Mouse (Mus musculus) midbrain, embryonic 14.5 days (tissue): Measurements from ENCODE around the gene 7530416G11Rik. TPM values are rescaled to one million over a fixed set of nuclear protein-coding genes. Genes with fewer than 3 reads are reported as not detected.
A peak's percentile ranks its signal among the peaks of the same experiment; 100 is the strongest.

ENCODE experiments used
- ATAC-seq: fragments of 200-750 bp; cut with Nextera tagmentation; 2 replicates; pipeline ENCODE4 v1.8.0; 2017; ENCODE audit warnings: moderate number of reproducible peaks, moderate library complexity; ENCODE audit not compliant: low FRiP score, low TSS enrichment
- DNase-seq: peaks from one replicate; pipeline ENCODE4 v3.0.0-alpha.2; 2015
- H3K27ac ChIP-seq: fragments of 300-500 bp; sonication (generic); replicated peaks from 2 replicates; pipeline ENCODE4 v1.5.1; 2014; ENCODE audit warnings: mild to moderate bottlenecking, low read depth, low read length, moderate library complexity
- H3K27me3 ChIP-seq: fragments of 300-500 bp; sonication (generic); 2 replicates; pipeline ENCODE4 v1.6.1; 2014; ENCODE audit warnings: low read length, control low read depth, mixed read lengths; ENCODE audit not compliant: control insufficient read depth, insufficient read depth
- H3K36me3 ChIP-seq: fragments of 300-500 bp; sonication (generic); 2 replicates; pipeline ENCODE4 v1.6.1; 2014; ENCODE audit warnings: low read length, control low read depth; ENCODE audit not compliant: control insufficient read depth, insufficient read depth
- H3K4me1 ChIP-seq: fragments of 300-500 bp; sonication (generic); 2 replicates; pipeline ENCODE4 v1.6.1; 2014; ENCODE audit warnings: mild to moderate bottlenecking, antibody characterized with exemption, low read length, control low read depth; ENCODE audit not compliant: control insufficient read depth, insufficient read depth
- H3K4me2 ChIP-seq: fragments of 300-500 bp; sonication (generic); 2 replicates; pipeline ENCODE4 v1.6.1; 2014; ENCODE audit warnings: mild to moderate bottlenecking, low read length, moderate library complexity
- H3K4me3 ChIP-seq: fragments of 300-500 bp; sonication (generic); replicated peaks from 2 replicates; pipeline ENCODE4 v1.5.1; 2014; ENCODE audit warnings: low read depth, low read length
- H3K9ac ChIP-seq: fragments of 300-500 bp; sonication (generic); replicated peaks from 2 replicates; pipeline ENCODE4 v1.6.1; 2014; ENCODE audit warnings: mild to moderate bottlenecking, low read length, moderate library complexity
- H3K9me3 ChIP-seq: fragments of 300-500 bp; sonication (generic); 2 replicates; pipeline ENCODE4 v1.6.1; 2016; ENCODE audit warnings: low read length, control low read depth, mixed read lengths; ENCODE audit not compliant: control insufficient read depth
- WGBS: fragments of 180-500 bp; shearing (Covaris S2); extraction: QIAGEN DNeasy Blood & Tissue Kit; methylation state at CpG from one replicate; pipeline ENCODE4 v1.1.7; 2014; 5-methylcytosine and 5-hydroxymethylcytosine counted together
- polyA plus RNA-seq: library from polyadenylated mRNA; unstranded; fragments of >200 nt; fragmentation: Nextera tagmentation; extraction: Ambion mirVana; gene quantifications from 2 replicates; pipeline ENCODE4 v1.2.1, GENCODE M21; 2014

7530416G11Rik gene
- polyA plus RNA-seq, 1 experiment from 2014 or later: not detected

GRCm38 (mm10) chr15:85497548-85497947 is 5.5 kb downstream of the 7530416G11Rik start:
- Histone ChIP-seq H3K4me3 (no peak overlapping the region), H3K4me1 (peaks cover 24% of the 10 kb centered on the region), H3K9ac (no peak overlapping the region), H3K27ac (peak overlapping the region; percentile 63), H3K36me3 (no peaks in the 10 kb centered on the region), H3K27me3 (no peaks in the 10 kb centered on the region), H3K9me3 (no peaks in the 10 kb centered on the region), H3K4me2 (no peak overlapping the region)
- 71% methylated on average over 4 of the region's 4 CpGs for WGBS
- no peak for DNase-seq
- ATAC-seq: peak; percentile 57; the same call in 1 of the 2 replicates

GRCm38 (mm10) chr15:85494163-85494621 is 8.8 kb downstream of the 7530416G11Rik start:
- DNase-seq (peak; percentile 79), ATAC-seq (peak; percentile 34; the same call in 1 of the 2 replicates)
- peak overlapping the region; percentile 15; the same call in 1 of the 2 replicates for H3K27ac ChIP-seq
- H3K9ac ChIP-seq: no peak overlapping the region
- no peak overlapping the region for H3K4me3 ChIP-seq
- H3K27me3 ChIP-seq: no peaks in the 10 kb centered on the region
- no peaks in the 10 kb centered on the region for H3K36me3 ChIP-seq
- H3K9me3 ChIP-seq: no peaks in the 10 kb centered on the region
- H3K4me2 ChIP-seq: no peak overlapping the region
- 4% methylated on average over 11 of the region's 11 CpGs for WGBS
- H3K4me1 ChIP-seq: peaks cover 30% of the 10 kb centered on the region

GRCm38 (mm10) chr15:85489751-85490150 is 13.3 kb downstream of the 7530416G11Rik start:
- Histone ChIP-seq H3K4me3 (no peak overlapping the region), H3K36me3 (no peaks in the 10 kb centered on the region), H3K4me1 (peaks cover 17% of the 10 kb centered on the region), H3K4me2 (no peak overlapping the region), H3K9me3 (0 out of 2 replicates have a peak, but pooled peaks cover 3% of the 10 kb centered on the region), H3K27ac (no peak overlapping the region), H3K27me3 (no peaks in the 10 kb centered on the region), H3K9ac (no peak overlapping the region)
- no peak for ATAC-seq
- WGBS: 42% methylated on average over 7 of the region's 7 CpGs
- DNase-seq: peak; percentile 37

- Histone ChIP-seq H3K36me3 (no peaks in the 10 kb centered on the region), H3K4me1 (peaks cover 9% of the 10 kb centered on the region), H3K9ac (no peak overlapping the region), H3K4me2 (no peak overlapping the region), H3K4me3 (no peak overlapping the region), H3K9me3 (0 out of 2 replicates have a peak, but pooled peaks cover 3% of the 10 kb centered on the region), H3K27me3 (no peaks in the 10 kb centered on the region), H3K27ac (no peak overlapping the region)
- 79% methylated on average over 10 of the region's 10 CpGs for WGBS
- DNase-seq (no peak), ATAC-seq (no peak)
Observed at GRCm38 (mm10) chr15:85488900-85489299, 14.1 kb downstream of the 7530416G11Rik start.

- Histone ChIP-seq H3K9ac (no peak overlapping the region), H3K4me1 (peaks cover 6% of the 10 kb centered on the region; the same call in 1 of the 2 replicates), H3K9me3 (no peaks in the 10 kb centered on the region), H3K36me3 (no peaks in the 10 kb centered on the region), H3K27ac (no peak overlapping the region; the same call in 1 of the 2 replicates), H3K4me3 (no peak overlapping the region), H3K4me2 (no peak overlapping the region), H3K27me3 (no peaks in the 10 kb centered on the region)
- DNase-seq (peak; percentile 68), ATAC-seq (no peak; the same call in 1 of the 2 replicates)
- 37% methylated on average over 3 of the region's 3 CpGs for WGBS
Observed at GRCm38 (mm10) chr15:85480630-85481029, 22.4 kb downstream of the 7530416G11Rik start.

GRCm38 (mm10) chr15:85479919-85480318 is 23.1 kb downstream of the 7530416G11Rik start:
- Histone ChIP-seq H3K36me3 (no peaks in the 10 kb centered on the region), H3K9me3 (no peaks in the 10 kb centered on the region), H3K27me3 (no peaks in the 10 kb centered on the region), H3K9ac (no peak overlapping the region), H3K4me3 (no peak overlapping the region), H3K4me1 (peaks cover 6% of the 10 kb centered on the region; the same call in 1 of the 2 replicates), H3K4me2 (no peak overlapping the region), H3K27ac (no peak overlapping the region)
- no peak; the same call in 1 of the 2 replicates for ATAC-seq
- DNase-seq: no peak
- WGBS: 76% methylated on average over 5 of the region's 5 CpGs

GRCm38 (mm10) chr15:85479365-85479764 is 23.7 kb downstream of the 7530416G11Rik start:
- Histone ChIP-seq H3K4me2 (no peak overlapping the region), H3K4me1 (peaks cover 6% of the 10 kb centered on the region; the same call in 1 of the 2 replicates), H3K4me3 (no peak overlapping the region), H3K9me3 (no peaks in the 10 kb centered on the region), H3K27ac (no peak overlapping the region), H3K27me3 (no peaks in the 10 kb centered on the region), H3K36me3 (no peaks in the 10 kb centered on the region), H3K9ac (no peak overlapping the region)
- DNase-seq (no peak), ATAC-seq (no peak)
- WGBS: 87% methylated on average over 12 of the region's 12 CpGs

- WGBS: 41% methylated on average over 1 of the region's 1 CpGs
- peaks cover 6% of the 10 kb centered on the region; the same call in 1 of the 2 replicates for H3K4me1 ChIP-seq
- DNase-seq: peak; percentile 62
Observed at GRCm38 (mm10) chr15:85477584-85477983, 25.4 kb downstream of the 7530416G11Rik start.

GRCm38 (mm10) chr15:85474697-85475096 is 28.3 kb downstream of the 7530416G11Rik start:
- Histone ChIP-seq H3K36me3 (peaks cover 14% of the 10 kb centered on the region), H3K9ac (no peak overlapping the region), H3K4me2 (no peak overlapping the region), H3K9me3 (no peaks in the 10 kb centered on the region), H3K4me1 (no peaks in the 10 kb centered on the region), H3K27ac (no peak overlapping the region), H3K4me3 (no peak overlapping the region), H3K27me3 (no peaks in the 10 kb centered on the region)
- no peak for DNase-seq
- WGBS: 79% methylated on average over 3 of the region's 3 CpGs
- ATAC-seq: no peak

More at GRCm38 (mm10) chr15:85477584-85477983, 25.4 kb downstream of the 7530416G11Rik start:
- Histone ChIP-seq H3K27ac (no peak overlapping the region), H3K9me3 (no peaks in the 10 kb centered on the region), H3K9ac (no peak overlapping the region), H3K4me3 (no peak overlapping the region), H3K4me2 (no peak overlapping the region), H3K36me3 (peaks cover 2% of the 10 kb centered on the region; the same call in 1 of the 2 replicates), H3K27me3 (no peaks in the 10 kb centered on the region)
- no peak for ATAC-seq
